Comparison of ENCODE assay signal across 8 mouse cellular contexts in genomic region chr6:122810615-122811279, GRCm38 (mm10). TPM values are rescaled to one million over a fixed set of nuclear protein-coding genes. Genes with fewer than 3 reads are reported as not detected.
DNase-seq lines count a peak whose midpoint lies in the region; ATAC-seq and TF ChIP-seq lines count a peak whose summit lies in the region.

No protein-coding gene starts in this region.

- TF ChIP-seq EP300 in liver, embryonic 14.5 days (IDR thresholded peaks at IDR 0.05; ENCODE audit: low read depth): 0 out of 2 replicates have a peak, but pooled peaks have one; percentile 38
- peak; percentile 42 for TF ChIP-seq EP300 in stomach, postnatal 0 days (optimal IDR thresholded peaks at IDR 0.05)

- H3K27me3 ChIP-seq in heart, embryonic 15.5 days: no peaks in the 10 kb centered on the region
- no peaks in the 10 kb centered on the region for H3K27me3 ChIP-seq in liver, embryonic 14.5 days (ENCODE audit: control insufficient read depth, insufficient read depth, low read length)
- H3K27me3 ChIP-seq in neural tube, embryonic 11.5 days (ENCODE audit: control insufficient read depth, insufficient read depth, low read length): no peaks in the 10 kb centered on the region
- H3K27me3 ChIP-seq in stomach, postnatal 0 days (ENCODE audit: control insufficient read depth, insufficient read depth, low read length): no peaks in the 10 kb centered on the region

- under 1% methylated on average over 29 of the region's 30 CpGs for WGBS in heart, embryonic 15.5 days
- under 1% methylated on average over 30 of the region's 30 CpGs for WGBS in liver, embryonic 14.5 days (ENCODE audit: insufficient replicate concordance)
- WGBS in neural tube, embryonic 11.5 days: under 1% methylated on average over 30 of the region's 30 CpGs
- WGBS in stomach, postnatal 0 days: under 1% methylated on average over 29 of the region's 30 CpGs

- H3K9me3 ChIP-seq in heart, embryonic 15.5 days (replicated peaks): no peaks in the 10 kb centered on the region
- H3K9me3 ChIP-seq in liver, embryonic 14.5 days (ENCODE audit: control insufficient read depth, low read length): no peaks in the 10 kb centered on the region
- H3K9me3 ChIP-seq in neural tube, embryonic 11.5 days (ENCODE audit: control insufficient read depth, low read length): no peaks in the 10 kb centered on the region
- no peaks in the 10 kb centered on the region for H3K9me3 ChIP-seq in stomach, postnatal 0 days (ENCODE audit: control insufficient read depth, low read length)

- ATAC-seq in CD4-positive, CD25-positive, alpha-beta regulatory T cell, adult 4 months: peak; percentile 80
- ATAC-seq in heart, embryonic 15.5 days (replicated peaks; ENCODE audit: insufficient number of reproducible peaks, insufficient read depth, low FRiP score, low read depth): peak; percentile 99
- peak; percentile 95 for ATAC-seq in liver, embryonic 14.5 days (ENCODE audit: insufficient read depth)
- ATAC-seq in neural tube, embryonic 11.5 days (ENCODE audit: insufficient read depth, low FRiP score, low TSS enrichment): peak; percentile 100
- ATAC-seq in stomach, postnatal 0 days (ENCODE audit: low FRiP score, low TSS enrichment): peak; percentile 99

- no peak for TF ChIP-seq CTCF in liver, embryonic 14.5 days (IDR thresholded peaks at IDR 0.05; ENCODE audit: low read depth)
- no peak; the same call in 1 of the 2 replicates for TF ChIP-seq CTCF in stomach, postnatal 0 days (IDR thresholded peaks at IDR 0.05; ENCODE audit: low read depth)

- peak overlapping the region; percentile 76 for H3K4me3 ChIP-seq in heart, embryonic 15.5 days
- peak overlapping the region; percentile 80 to 87 for H3K4me3 ChIP-seq in liver, embryonic 14.5 days (ENCODE audit: insufficient read depth in 1 of 2, low read depth in 2 of 2, low read length in 2 of 2)
- H3K4me3 ChIP-seq in neural tube, embryonic 11.5 days (ENCODE audit: low read depth, low read length): peak overlapping the region; percentile 52
- peak overlapping the region; percentile 63 for H3K4me3 ChIP-seq in stomach, postnatal 0 days (ENCODE audit: low read depth, low read length)

- H3K4me1 ChIP-seq in heart, embryonic 15.5 days (replicated peaks): peaks cover 10% of the 10 kb centered on the region; the same call in 1 of the 2 replicates
- H3K4me1 ChIP-seq in liver, embryonic 14.5 days (replicated peaks; ENCODE audit: control insufficient read depth in 2 of 2, insufficient read depth in 2 of 2, low read length in 1 of 2): peaks cover 21 to 24% of the 10 kb centered on the region in 2 experiments
- no peaks in the 10 kb centered on the region for H3K4me1 ChIP-seq in neural tube, embryonic 11.5 days (ENCODE audit: control insufficient read depth, insufficient read depth, low read length)
- H3K4me1 ChIP-seq in stomach, postnatal 0 days (replicated peaks; ENCODE audit: control insufficient read depth, insufficient read depth): no peaks in the 10 kb centered on the region; the same call in 1 of the 2 replicates

- no peaks in the 10 kb centered on the region for H3K36me3 ChIP-seq in heart, embryonic 15.5 days
- no peaks in the 10 kb centered on the region for H3K36me3 ChIP-seq in liver, embryonic 14.5 days (replicated peaks; ENCODE audit: control insufficient read depth, insufficient read depth, low read depth)
- no peaks in the 10 kb centered on the region for H3K36me3 ChIP-seq in neural tube, embryonic 11.5 days (ENCODE audit: control insufficient read depth, insufficient read depth, low read length)
- no peaks in the 10 kb centered on the region for H3K36me3 ChIP-seq in stomach, postnatal 0 days (ENCODE audit: control insufficient read depth, insufficient read depth, low read length)

- H3K27ac ChIP-seq in heart, embryonic 15.5 days: peak overlapping the region; percentile 99
- peak overlapping the region; percentile 100 for H3K27ac ChIP-seq in liver, embryonic 14.5 days
- peak overlapping the region; percentile 96 for H3K27ac ChIP-seq in neural tube, embryonic 11.5 days (ENCODE audit: low read depth, low read length)
- peak overlapping the region; percentile 100 for H3K27ac ChIP-seq in stomach, postnatal 0 days (replicated peaks)

- peak overlapping the region; percentile 78 for H3K4me2 ChIP-seq in heart, embryonic 15.5 days
- H3K4me2 ChIP-seq in liver, embryonic 14.5 days (ENCODE audit: low read depth): peak overlapping the region; percentile 85
- H3K4me2 ChIP-seq in neural tube, embryonic 11.5 days (ENCODE audit: low read depth): peak overlapping the region; percentile 58
- H3K4me2 ChIP-seq in stomach, postnatal 0 days (replicated peaks; ENCODE audit: low read depth): peak overlapping the region; percentile 56

- peak; percentile 96 for DNase-seq in c-Kit-negative CD71-positive TER-119-positive erythroid progenitor cells, embryonic 14.5 days (ENCODE audit: low read depth, low spot score)
- DNase-seq in fibroblast of lung, adult 2 months (ENCODE audit: low read depth): peak; percentile 99
- peak; percentile 98 to 100 for DNase-seq in kidney, postnatal 25 days
- DNase-seq in liver, embryonic 14.5 days (ENCODE audit: low read depth in 3 of 3, low spot score in 3 of 3): peak; percentile 99
- peak; percentile 95 for DNase-seq in neural tube, embryonic 11.5 days (ENCODE audit: low spot score)
- DNase-seq in stomach, postnatal 0 days (ENCODE audit: low spot score): peak; percentile 98

- H3K9ac ChIP-seq in heart, embryonic 15.5 days: peak overlapping the region; percentile 72
- H3K9ac ChIP-seq in liver, embryonic 14.5 days (replicated peaks): peak overlapping the region; percentile 92
- peak overlapping the region; percentile 73 for H3K9ac ChIP-seq in neural tube, embryonic 11.5 days (ENCODE audit: low read length)
- H3K9ac ChIP-seq in stomach, postnatal 0 days (ENCODE audit: low read length): peak overlapping the region; percentile 79

RNA-seq across cellular contexts. Expression of gene Foxj2, which starts 9.0 kb away (rescaled TPM):
- polyA plus RNA-seq in CD4-positive, CD25-positive, alpha-beta regulatory T cell, adult 4 months (2017; shearing (Covaris generic)): 1 to 10 TPM; 8.5 to 9.2 TPM
- 5.0 and 6.7 TPM in 2 replicates for polyA plus RNA-seq in heart, embryonic 15.5 days (2015; fragmentation: Nextera tagmentation; extraction: Ambion mirVana)
- polyA plus RNA-seq in liver, embryonic 14.5 days (2012; rRNA removed): 1.3 TPM in 2 replicates
- polyA plus RNA-seq in liver, embryonic 14.5 days (2014; fragmentation: Nextera tagmentation; extraction: Ambion mirVana): 1.1 and 1.3 TPM in 2 replicates
- 4.8 and 5.1 TPM in 2 replicates for polyA plus RNA-seq in neural tube, embryonic 11.5 days (2014; fragmentation: Nextera tagmentation; extraction: Ambion mirVana)
- polyA plus RNA-seq in stomach, postnatal 0 days (2015; fragmentation: Nextera tagmentation; extraction: Ambion mirVana): 3.0 and 3.5 TPM in 2 replicates

RNA-seq across cellular contexts. Expression of gene Slc2a3, which starts 9.3 kb away (rescaled TPM):
- 100 to 1,000 TPM; 103 to 138 TPM for polyA plus RNA-seq in CD4-positive, CD25-positive, alpha-beta regulatory T cell, adult 4 months (2017; shearing (Covaris generic))
- polyA plus RNA-seq in heart, embryonic 15.5 days (2015; fragmentation: Nextera tagmentation; extraction: Ambion mirVana): 8.4 and 12.2 TPM in 2 replicates
- 8.7 and 9.6 TPM in 2 replicates for polyA plus RNA-seq in liver, embryonic 14.5 days (2012; rRNA removed)
- 13.9 and 16.0 TPM in 2 replicates for polyA plus RNA-seq in liver, embryonic 14.5 days (2014; fragmentation: Nextera tagmentation; extraction: Ambion mirVana)
- polyA plus RNA-seq in neural tube, embryonic 11.5 days (2014; fragmentation: Nextera tagmentation; extraction: Ambion mirVana): 31.1 and 39.5 TPM in 2 replicates
- polyA plus RNA-seq in stomach, postnatal 0 days (2015; fragmentation: Nextera tagmentation; extraction: Ambion mirVana): 3.3 and 4.0 TPM in 2 replicates

RNA-seq across cellular contexts. Expression of gene C3ar1, which starts 45.2 kb away (rescaled TPM):
- polyA plus RNA-seq in CD4-positive, CD25-positive, alpha-beta regulatory T cell, adult 4 months (2017; shearing (Covaris generic)): under 1 TPM; 0.18 to 0.27 TPM
- polyA plus RNA-seq in heart, embryonic 15.5 days (2015; fragmentation: Nextera tagmentation; extraction: Ambion mirVana): 2.8 and 4.3 TPM in 2 replicates
- polyA plus RNA-seq in liver, embryonic 14.5 days (2012; rRNA removed): 0.55 and 0.57 TPM in 2 replicates
- polyA plus RNA-seq in liver, embryonic 14.5 days (2014; fragmentation: Nextera tagmentation; extraction: Ambion mirVana): 0.59 and 0.66 TPM in 2 replicates
- 1.8 and 2.1 TPM in 2 replicates for polyA plus RNA-seq in neural tube, embryonic 11.5 days (2014; fragmentation: Nextera tagmentation; extraction: Ambion mirVana)
- 2.4 and 2.5 TPM in 2 replicates for polyA plus RNA-seq in stomach, postnatal 0 days (2015; fragmentation: Nextera tagmentation; extraction: Ambion mirVana)

Comparison
In these comparisons a context has a peak if more than half of its experiments do, and no peak if none do; other contexts are left out.
1. Peak in every context shown above with its lines: DNase-seq, ATAC-seq, H3K4me3 ChIP-seq and H3K27ac ChIP-seq.